Mouse (Mus musculus) myocyte (in vitro differentiated cells): ENCODE data around the gene Kalrn. TPM values are rescaled to one million over a fixed set of nuclear protein-coding genes. Genes with fewer than 3 reads are reported as not detected.

Source experiments
- H3K27me3 ChIP-seq: one replicate; pipeline ENCODE4 v1.6.1; 2011; ENCODE audit not compliant: control insufficient read depth, insufficient read depth, insufficient read length
- H3K36me3 ChIP-seq: one replicate; pipeline ENCODE4 v1.6.1; 2011; ENCODE audit not compliant: control insufficient read depth, insufficient read depth
- H3K4me2 ChIP-seq: one replicate; pipeline ENCODE4 v1.6.1; 2011; ENCODE audit warnings: low read depth, control low read depth
- H3K4me3 ChIP-seq: one replicate; pipeline ENCODE4 v1.5.1; 2011; ENCODE audit warnings: mild to moderate bottlenecking, control low read depth, moderate library complexity
- H3K79me2 ChIP-seq: one replicate; pipeline ENCODE4 v1.6.1; 2011; ENCODE audit not compliant: control insufficient read depth, insufficient read depth
- H3ac ChIP-seq: one replicate; pipeline ENCODE4 v1.6.1; 2011; ENCODE audit not compliant: control insufficient read depth, insufficient read length
- CEBPB ChIP-seq: IDR thresholded peaks from 2 replicates; pipeline ENCODE4 v1.6.1; 2011; ENCODE audit warnings: mild to moderate bottlenecking, moderate library complexity; ENCODE audit not compliant: poor library complexity, insufficient read depth, severe bottlenecking
- E2F4 ChIP-seq: IDR thresholded peaks from one replicate; pipeline ENCODE4 v1.6.1; 2011; ENCODE audit warnings: mild to moderate bottlenecking, control low read depth, moderate library complexity; ENCODE audit not compliant: insufficient read depth
- MAX ChIP-seq: IDR thresholded peaks from one replicate; pipeline ENCODE4 v1.6.1; 2011; ENCODE audit warnings: low read depth, mild to moderate bottlenecking, control low read depth
- MYOD1 ChIP-seq, 3 experiments: IDR thresholded peaks; one replicate each; pipeline ENCODE4 v1.6.1; 2011; ENCODE audit warnings: control low read depth in 2 of 3, low read depth in 2 of 3, mild to moderate bottlenecking in 2 of 3, moderate library complexity in 1 of 3; ENCODE audit not compliant: insufficient read length in 2 of 3, control insufficient read depth in 1 of 3
- MYOG ChIP-seq, 3 experiments: IDR thresholded peaks; one replicate each; pipeline ENCODE4 v1.6.1; 2011; ENCODE audit warnings: control low read depth in 2 of 3, low read depth in 2 of 3, mild to moderate bottlenecking in 2 of 3; ENCODE audit not compliant: insufficient read length in 2 of 3, control insufficient read depth in 1 of 3, insufficient read depth in 1 of 3
- POLR2A ChIP-seq: IDR thresholded peaks from one replicate; pipeline ENCODE4 v1.6.1; 2011; ENCODE audit warnings: low read depth, mild to moderate bottlenecking, control low read depth, moderate library complexity; ENCODE audit not compliant: insufficient read length
- POLR2AphosphoS2 ChIP-seq: IDR thresholded peaks from one replicate; pipeline ENCODE4 v1.6.1; 2011; ENCODE audit warnings: low read depth, control low read depth; ENCODE audit not compliant: insufficient read length
- REST ChIP-seq: IDR thresholded peaks from one replicate; pipeline ENCODE4 v1.6.1; 2011; ENCODE audit warnings: mild to moderate bottlenecking, control low read depth, moderate library complexity; ENCODE audit not compliant: insufficient read depth, insufficient read length
- SRF ChIP-seq: IDR thresholded peaks from one replicate; pipeline ENCODE4 v1.6.1; 2011; ENCODE audit warnings: low read depth; ENCODE audit not compliant: control insufficient read depth, insufficient read length
- TCF12 ChIP-seq: IDR thresholded peaks from one replicate; pipeline ENCODE4 v1.6.1; 2011; ENCODE audit warnings: mild to moderate bottlenecking, control low read depth; ENCODE audit not compliant: poor library complexity, insufficient read depth, severe bottlenecking
- TCF3 ChIP-seq: IDR thresholded peaks from one replicate; pipeline ENCODE4 v1.6.1; 2011; ENCODE audit warnings: low read depth, control low read depth; ENCODE audit not compliant: insufficient read length
- USF1 ChIP-seq: IDR thresholded peaks from one replicate; pipeline ENCODE4 v1.6.1; 2011; ENCODE audit warnings: low read depth, mild to moderate bottlenecking, control low read depth, moderate library complexity
- polyA plus RNA-seq: library from polyadenylated mRNA; unstranded; fragments of >200 nt; fragmentation: generic; extraction: Trizol; gene quantifications from one replicate; pipeline ENCODE4 v1.2.1, GENCODE M21; 2012; ENCODE audit warnings: missing spikeins

The Kalrn gene
- polyA plus RNA-seq, 1 experiment = 5.5 TPM

GRCm38 (mm10) chr16:34456314-34456713 lies 117.0 kb downstream of the Kalrn start:
- no peaks in the 10 kb centered on the region for H3K36me3 ChIP-seq
- no peaks in the 10 kb centered on the region for H3K79me2 ChIP-seq
- no peak overlapping the region for H3K4me3 ChIP-seq
- TF ChIP-seq TCF3 = no peak
- no peak for TF ChIP-seq TCF12
- no peak for TF ChIP-seq MYOG (IDR thresholded peaks at IDR 0.05; ENCODE audit: control insufficient read depth in 1 of 3, insufficient read depth in 1 of 3, insufficient read length in 2 of 3, low read depth in 2 of 3)
- no peak for TF ChIP-seq SRF
- no peak for TF ChIP-seq CEBPB
- TF ChIP-seq POLR2A = no peak
- no peak for TF ChIP-seq MYOD1 (IDR thresholded peaks at IDR 0.05; ENCODE audit: control insufficient read depth in 1 of 3, insufficient read length in 2 of 3, low read depth in 2 of 3)
- TF ChIP-seq USF1 = no peak
- no peak for TF ChIP-seq MAX
- no peaks in the 10 kb centered on the region for H3K27me3 ChIP-seq
- H3K4me2 ChIP-seq = no peak overlapping the region
- no peak overlapping the region for H3ac ChIP-seq

- Histone ChIP-seq H3K4me3 (no peak overlapping the region), H3K27me3 (no peaks in the 10 kb centered on the region), H3K79me2 (no peaks in the 10 kb centered on the region), H3K4me2 (no peak overlapping the region), H3K36me3 (no peaks in the 10 kb centered on the region), H3ac (no peak overlapping the region)
- TF ChIP-seq POLR2AphosphoS2 (no peak), MYOD1 (IDR thresholded peaks at IDR 0.05; ENCODE audit: control insufficient read depth in 1 of 3, insufficient read length in 2 of 3, low read depth in 2 of 3) (no peak), CEBPB (no peak), TCF3 (no peak), E2F4 (no peak), REST (no peak), USF1 (no peak), MAX (no peak), SRF (no peak)
Measured at GRCm38 (mm10) chr16:34445666-34446065, 127.7 kb downstream of the Kalrn start.

GRCm38 (mm10) chr16:34441704-34442103 lies 131.6 kb downstream of the Kalrn start:
- Histone ChIP-seq H3K79me2 (no peaks in the 10 kb centered on the region), H3ac (no peak overlapping the region), H3K4me3 (no peak overlapping the region), H3K27me3 (no peaks in the 10 kb centered on the region), H3K36me3 (no peaks in the 10 kb centered on the region), H3K4me2 (peak overlapping the region; percentile 65)
- TF ChIP-seq MAX (no peak), E2F4 (no peak), USF1 (no peak), TCF3 (no peak), POLR2AphosphoS2 (no peak), REST (no peak), CEBPB (no peak), SRF (no peak)

GRCm38 (mm10) chr16:34440994-34441414 lies 132.3 kb downstream of the Kalrn start:
- no peaks in the 10 kb centered on the region for H3K79me2 ChIP-seq
- no peaks in the 10 kb centered on the region for H3K36me3 ChIP-seq
- peak overlapping the region; percentile 65 for H3K4me2 ChIP-seq
- no peak overlapping the region for H3K4me3 ChIP-seq
- TF ChIP-seq E2F4 (no peak), TCF3 (peak; percentile 39), MAX (no peak), USF1 (peak; percentile 45), POLR2A (peak; percentile 25), SRF (no peak), CEBPB (no peak), REST (no peak), POLR2AphosphoS2 (no peak), TCF12 (peak; percentile 86), MYOG (IDR thresholded peaks at IDR 0.05; ENCODE audit: control insufficient read depth in 1 of 3, insufficient read depth in 1 of 3, insufficient read length in 2 of 3, low read depth in 2 of 3) (peak; percentile 70 to 93 (median 88)), MYOD1 (IDR thresholded peaks at IDR 0.05; ENCODE audit: control insufficient read depth in 1 of 3, insufficient read length in 2 of 3, low read depth in 2 of 3) (peak; percentile 84 to 93 (median 91))
- H3K27me3 ChIP-seq = no peaks in the 10 kb centered on the region
- H3ac ChIP-seq = no peak overlapping the region

- Histone ChIP-seq H3K79me2 (no peaks in the 10 kb centered on the region), H3ac (no peak overlapping the region), H3K27me3 (no peaks in the 10 kb centered on the region), H3K36me3 (no peaks in the 10 kb centered on the region), H3K4me3 (no peak overlapping the region), H3K4me2 (peak overlapping the region; percentile 65)
- TF ChIP-seq POLR2AphosphoS2 (no peak), SRF (no peak), MYOG (IDR thresholded peaks at IDR 0.05; ENCODE audit: control insufficient read depth in 1 of 3, insufficient read depth in 1 of 3, insufficient read length in 2 of 3, low read depth in 2 of 3) (no peak), TCF3 (no peak), E2F4 (no peak), TCF12 (no peak), MAX (no peak), POLR2A (no peak), REST (no peak), CEBPB (no peak), MYOD1 (IDR thresholded peaks at IDR 0.05; ENCODE audit: control insufficient read depth in 1 of 3, insufficient read length in 2 of 3, low read depth in 2 of 3) (no peak), USF1 (no peak)
Measured at GRCm38 (mm10) chr16:34440019-34440615, 133.2 kb downstream of the Kalrn start.
